Mouse (Mus musculus) c-Kit-positive CD71-positive TER-119-negative erythroid progenitor cells, embryonic 14.5 days (primary cell): ENCODE measurements around the gene Irgm2.
"Not testable (repeated sequence)": the region's sequence is repeated elsewhere in the genome, so short reads cannot be mapped to it uniquely, and the experiment has no call there.

Experiments
- DNase-seq: peaks from one replicate; pipeline ENCODE4 v3.0.0-alpha.2; 2013; ENCODE audit warnings: low read depth

Gene Irgm2

DNA sequence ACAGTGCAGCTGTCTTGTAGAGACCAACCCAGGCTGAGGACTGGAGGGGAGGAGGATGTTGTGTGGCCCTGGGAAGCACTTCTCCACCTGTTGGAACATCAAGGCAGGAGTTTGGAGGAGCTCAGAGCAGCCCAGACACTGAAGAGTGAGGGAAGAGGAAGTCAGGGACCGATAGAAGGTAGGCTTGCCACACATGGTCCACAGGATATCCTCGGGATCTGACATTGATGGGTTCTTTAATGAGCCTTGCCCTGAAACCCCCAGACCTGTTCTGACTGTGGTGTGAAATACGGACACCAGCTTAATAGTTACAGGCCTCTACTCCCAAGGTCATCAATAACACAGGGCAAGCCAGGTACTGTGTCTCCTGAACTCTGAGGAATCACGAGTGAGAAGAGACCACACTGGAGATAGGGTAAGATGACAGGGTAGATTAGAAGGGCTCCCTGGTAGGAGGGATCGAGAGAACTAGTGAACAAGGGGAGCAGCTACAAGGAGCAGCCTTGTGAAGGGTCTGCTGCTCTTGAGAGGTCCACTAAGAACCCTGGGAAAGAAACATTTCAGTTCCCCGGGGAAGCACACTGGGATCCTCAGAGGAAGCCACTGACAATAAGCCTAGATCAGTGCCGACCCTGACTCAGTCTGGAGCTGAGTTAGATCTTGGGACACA is 14.4 kb downstream of the Irgm2 start:
- DNase-seq: no peak

DNA sequence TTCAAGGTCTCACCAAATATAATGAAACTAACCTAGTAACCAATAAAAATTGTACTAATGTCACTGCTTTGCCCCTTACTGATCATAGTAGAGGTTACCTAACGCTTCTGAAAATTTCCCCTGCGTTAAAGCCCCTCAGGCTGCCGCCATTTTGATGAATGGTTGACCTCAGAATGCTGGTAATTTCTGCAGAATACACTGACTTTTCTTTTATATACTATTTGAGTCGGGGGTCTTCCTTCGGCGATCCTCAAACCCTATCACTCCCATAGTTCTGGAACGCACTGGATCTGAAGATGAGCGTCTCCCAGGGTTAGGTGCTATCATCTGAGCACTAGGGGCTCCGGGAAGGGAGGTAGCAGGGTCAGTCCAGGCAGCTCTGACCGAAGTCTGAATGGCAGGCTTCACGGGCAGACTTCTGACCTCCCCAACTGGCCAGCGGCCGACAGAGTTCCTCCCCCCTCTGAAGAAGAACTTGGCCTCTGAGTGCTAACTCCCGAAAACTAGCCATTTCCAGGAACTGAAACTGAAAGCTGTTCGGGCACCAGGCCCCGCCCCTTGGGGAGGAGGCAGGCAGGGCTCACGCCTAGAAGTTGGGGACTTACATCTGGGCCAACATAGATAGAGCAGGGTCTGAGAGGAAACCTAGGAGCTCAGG is 15.1 kb downstream of the Irgm2 start:
- peak; percentile 93 for DNase-seq

DNA sequence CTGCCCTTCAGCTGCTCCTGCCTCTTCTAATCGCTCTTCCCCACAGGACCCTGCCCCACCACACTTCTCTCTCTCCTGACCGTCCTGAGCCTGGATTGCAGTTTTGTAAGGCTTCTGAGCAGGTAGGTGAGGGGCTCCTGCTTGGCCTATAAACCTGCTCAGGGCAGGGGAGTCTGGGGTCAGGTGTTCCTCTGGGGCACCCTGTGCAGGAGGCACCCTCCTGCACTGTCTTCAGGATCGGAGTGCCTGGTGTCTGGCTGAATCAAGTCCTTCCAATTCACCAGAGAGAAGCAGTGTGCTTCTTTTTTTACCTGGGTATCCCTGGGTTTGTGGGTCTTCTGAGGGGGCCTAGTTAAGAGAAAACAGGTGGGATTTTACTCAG is 15.6 kb downstream of the Irgm2 start:
- not testable (repeated sequence) for DNase-seq

DNA sequence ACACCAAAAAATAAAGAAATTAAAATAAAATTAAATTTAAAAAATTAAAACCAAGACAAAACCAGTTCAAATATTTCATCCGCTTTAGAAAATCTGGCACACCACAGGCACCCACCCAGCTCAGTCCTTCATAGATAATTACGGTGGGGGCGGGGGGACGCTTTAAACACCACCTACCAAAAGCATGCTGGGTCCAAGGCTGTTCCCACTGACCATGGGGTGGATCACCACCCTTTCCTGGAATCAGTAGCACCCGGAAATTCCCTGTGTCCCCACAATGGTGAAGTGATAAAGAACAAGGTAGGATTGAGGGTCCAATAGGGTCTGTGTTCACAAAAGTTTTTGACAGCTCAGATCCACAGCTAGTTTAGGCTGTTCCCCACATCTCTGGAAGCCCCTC is 16.4 kb downstream of the Irgm2 start:
- no peak for DNase-seq

- DNase-seq: peak; percentile 44
Observed at GRCm38 (mm10) chr11:58216823-58217222, 17.4 kb downstream of the Irgm2 start.

DNA sequence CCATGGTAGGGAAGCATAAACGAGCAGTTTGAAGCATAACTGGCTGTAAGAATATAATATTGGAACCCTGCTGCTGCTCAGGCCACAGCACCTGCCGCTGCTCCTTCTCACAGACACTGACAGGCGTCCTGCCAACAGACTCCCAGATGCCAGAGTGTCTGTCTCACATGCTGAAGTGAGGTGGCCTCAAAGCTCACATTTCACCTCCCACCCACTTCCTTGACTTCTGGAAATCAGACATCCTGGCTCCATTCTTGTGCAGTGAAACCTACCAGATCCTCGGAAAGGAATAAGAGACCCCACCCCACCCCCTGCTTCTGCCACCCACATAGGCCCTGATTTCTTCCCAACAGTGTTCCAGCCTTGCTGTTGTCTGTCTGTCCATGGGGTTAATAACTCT is 24.3 kb downstream of the Irgm2 start:
- no peak for DNase-seq

- no peak for DNase-seq
Observed at GRCm38 (mm10) chr11:58224313-58224712, 24.9 kb downstream of the Irgm2 start.

DNA sequence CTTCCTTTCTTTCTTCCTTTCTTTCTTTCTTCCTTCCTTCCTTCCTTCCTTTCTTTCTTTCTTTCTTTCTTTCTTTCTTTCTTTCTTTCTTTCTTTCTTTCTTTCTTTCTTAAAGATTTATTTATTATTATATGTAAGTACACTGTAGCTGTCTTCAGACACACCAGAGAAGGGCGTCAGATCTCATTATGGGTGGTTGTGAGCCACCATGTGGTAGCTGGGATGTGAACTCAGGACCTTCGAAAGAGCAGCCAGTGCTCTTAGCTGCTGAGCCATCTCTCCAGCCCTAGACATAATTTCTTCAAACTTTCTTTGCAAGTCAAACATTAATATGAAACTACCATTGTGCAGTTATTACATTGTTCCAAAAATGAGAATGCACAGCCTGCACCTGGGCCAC is 25.5 kb downstream of the Irgm2 start:
- DNase-seq: not testable (repeated sequence)

- DNase-seq: peak; percentile 61
Observed at GRCm38 (mm10) chr11:58225655-58226054, 26.2 kb downstream of the Irgm2 start.

DNA sequence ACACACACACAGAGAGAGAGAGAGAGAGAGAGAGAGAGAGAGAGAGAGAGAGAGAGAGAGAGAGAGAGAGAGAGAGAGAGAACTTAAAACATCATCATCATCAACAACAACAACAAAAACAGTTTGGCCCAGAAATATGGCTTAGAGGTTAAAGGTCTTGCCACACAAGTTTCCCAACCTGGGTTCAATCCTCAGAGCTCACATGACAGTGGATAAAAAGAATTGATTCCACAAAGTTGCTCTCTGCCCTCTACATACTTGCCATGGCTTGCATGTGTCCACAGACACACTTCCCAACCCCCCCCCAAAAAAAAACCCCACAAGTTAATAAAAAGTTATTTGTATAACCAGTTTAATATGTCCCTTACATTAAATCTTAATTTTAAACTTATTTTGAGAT is 27.0 kb downstream of the Irgm2 start:
- no peak for DNase-seq

- not testable (repeated sequence) for DNase-seq
Observed at GRCm38 (mm10) chr11:58228021-58228420, 28.6 kb downstream of the Irgm2 start.

DNA sequence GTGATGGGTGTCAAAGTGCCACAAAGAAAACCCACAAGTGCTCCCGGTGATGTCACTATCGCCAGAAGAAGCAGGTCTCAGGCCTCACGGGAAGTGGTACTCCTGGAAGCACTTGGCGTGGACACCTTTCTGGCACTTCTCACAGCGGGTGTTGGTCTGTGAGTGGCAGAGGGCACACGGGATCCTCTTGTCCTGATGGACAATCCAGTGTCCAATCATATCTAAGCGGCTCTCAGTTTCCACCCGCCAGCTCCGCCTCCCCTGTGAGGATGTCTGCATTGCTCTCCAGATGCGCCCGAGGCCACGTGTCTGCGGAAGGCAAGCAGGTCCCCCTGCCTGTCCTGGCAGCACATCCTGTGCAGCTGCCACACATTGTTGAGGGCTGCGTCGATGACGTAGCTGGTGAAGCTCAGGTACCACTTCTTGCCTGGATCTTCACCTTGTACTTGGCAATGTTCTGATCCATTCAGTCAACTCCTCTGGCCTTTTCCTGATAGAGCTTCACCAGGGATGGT is 31.0 kb downstream of the Irgm2 start:
- DNase-seq: no peak

DNA sequence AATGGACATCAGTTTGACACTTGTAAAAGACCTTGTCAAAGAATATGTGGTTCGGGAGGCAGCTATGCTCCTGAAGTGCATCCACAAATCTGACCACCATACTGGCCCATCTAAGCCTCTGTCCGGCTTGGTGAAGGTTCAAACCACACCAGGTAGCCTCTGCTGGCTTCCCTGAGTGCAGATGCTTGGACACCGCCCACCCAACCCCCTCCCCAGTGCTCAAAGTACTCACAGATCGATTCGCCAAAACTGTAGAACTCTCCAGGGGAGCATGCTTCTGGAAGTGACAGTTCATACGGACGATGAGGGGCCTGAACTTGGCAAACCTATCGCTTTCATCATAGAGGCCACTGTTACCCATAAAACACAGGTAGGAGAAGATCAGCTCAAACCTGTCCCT is 31.7 kb downstream of the Irgm2 start:
- DNase-seq: no peak

GRCm38 (mm10) chr11:58234551-58234950 is 35.1 kb downstream of the Irgm2 start:
- not testable (repeated sequence) for DNase-seq

DNA sequence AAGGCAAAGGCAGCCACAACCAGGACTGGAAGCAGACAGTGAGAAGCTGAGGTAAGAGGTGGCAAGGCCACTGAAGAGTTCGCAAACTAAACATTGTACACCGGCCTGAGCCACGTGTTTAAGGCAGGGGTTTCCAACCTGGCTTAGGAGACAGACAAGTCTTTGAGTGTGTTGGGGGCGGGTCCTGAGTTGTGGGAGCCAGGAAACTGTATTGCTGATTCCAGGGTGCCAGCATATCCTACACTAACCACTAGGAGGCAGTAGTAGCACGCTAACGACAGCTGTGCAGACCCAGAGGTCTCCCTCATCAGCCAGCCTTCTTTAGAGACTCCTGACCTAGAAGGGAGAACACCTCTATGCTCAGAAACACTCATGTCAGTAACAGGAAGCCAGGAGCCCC is 35.7 kb downstream of the Irgm2 start:
- DNase-seq: no peak

DNA sequence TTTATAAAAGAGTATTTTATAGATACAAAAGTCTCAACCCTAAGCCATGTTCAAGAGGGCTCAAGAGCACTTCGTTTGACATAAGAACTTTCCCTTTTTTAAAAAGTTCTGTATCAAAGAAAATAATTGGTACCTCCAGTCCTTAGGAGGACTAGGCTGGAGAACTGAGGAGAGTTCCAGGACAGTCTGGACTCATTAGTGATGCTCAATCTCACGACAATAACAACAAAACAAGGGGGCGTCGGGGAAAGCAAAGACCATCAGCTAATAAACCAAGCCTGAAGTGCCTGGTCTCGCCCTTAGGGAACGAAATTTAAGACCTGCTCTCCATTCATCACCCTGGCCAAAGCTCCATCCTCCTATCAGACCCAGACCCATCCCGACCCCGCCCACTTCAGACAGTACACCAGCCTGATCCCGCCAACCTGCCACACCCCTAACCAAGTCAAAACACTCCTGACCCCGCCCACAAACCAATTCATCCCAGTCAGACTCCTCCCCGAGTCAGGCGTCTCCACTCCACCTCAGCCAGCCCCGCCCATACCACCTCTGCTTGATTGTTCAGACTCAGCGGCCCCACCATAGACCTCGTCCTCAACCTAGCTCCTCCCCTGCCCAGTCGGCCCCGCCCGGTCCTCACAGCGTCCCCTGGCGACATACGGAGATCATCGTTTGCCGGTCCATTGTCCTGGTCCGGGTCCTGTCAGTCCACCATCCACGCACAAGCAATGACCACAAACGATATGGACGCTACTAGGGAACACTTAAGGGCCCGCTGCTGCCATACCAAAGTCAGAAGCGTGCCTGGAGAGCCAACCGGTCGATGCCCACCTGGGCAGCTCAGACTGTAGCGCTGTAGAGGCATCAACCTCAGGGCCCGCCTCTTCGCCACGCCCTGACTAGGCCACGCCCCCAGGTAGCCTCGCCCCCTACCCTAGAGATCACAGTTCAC is 39.7 kb downstream of the Irgm2 start:
- DNase-seq: peak; percentile 65

GRCm38 (mm10) chr11:58247294-58247693 is 47.9 kb downstream of the Irgm2 start:
- no peak for DNase-seq

- DNase-seq: no peak
Observed at GRCm38 (mm10) chr11:58249203-58249981, 50.0 kb downstream of the Irgm2 start.

- DNase-seq: no peak
Observed at GRCm38 (mm10) chr11:58250550-58250949, 51.1 kb downstream of the Irgm2 start.

GRCm38 (mm10) chr11:58254411-58254810 is 55.0 kb downstream of the Irgm2 start:
- DNase-seq: no peak

DNA sequence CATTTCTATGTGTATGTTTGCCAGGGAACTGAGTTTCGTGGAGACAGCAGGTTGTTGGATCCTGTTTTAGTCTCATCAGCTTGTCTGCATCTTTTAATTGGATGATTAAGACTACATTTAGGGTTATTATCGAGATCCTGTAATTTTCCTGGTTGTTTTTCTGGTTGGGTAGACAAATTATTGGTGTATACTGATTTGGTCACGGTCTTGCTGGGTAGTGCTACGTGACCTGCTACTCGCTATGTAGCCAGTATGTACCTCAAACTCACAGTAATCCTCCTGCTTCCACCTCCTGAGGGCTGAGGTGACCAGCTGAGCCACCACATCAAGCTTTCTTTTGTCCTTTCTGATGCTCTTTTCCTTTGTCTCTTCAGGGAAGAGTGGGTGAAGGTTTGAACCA is 58.4 kb downstream of the Irgm2 start:
- DNase-seq: no peak

GRCm38 (mm10) chr11:58260156-58260555 is 60.7 kb downstream of the Irgm2 start:
- DNase-seq: no peak
